Mouse (Mus musculus): ENCODE results near the gene Zc3h18. TPM values are rescaled to one million over a fixed set of nuclear protein-coding genes. Genes with fewer than 3 reads are reported as not detected.

Zc3h18 gene
- total RNA-seq, 2 experiments from 2014 or later: 39.9 to 45.1 TPM

- no peak for DNase-seq (ENCODE audit: low spot score in 2 of 2)
Observed at GRCm38 (mm10) chr8:122383039-122383438, 6.6 kb downstream of the Zc3h18 start.

GRCm38 (mm10) chr8:122389357-122389756 is 12.9 kb downstream of the Zc3h18 start:
- DNase-seq (ENCODE audit: low spot score in 2 of 2): no peak

GRCm38 (mm10) chr8:122390758-122391157 is 14.3 kb downstream of the Zc3h18 start:
- no peak for DNase-seq (ENCODE audit: low spot score in 2 of 2)

GRCm38 (mm10) chr8:122393717-122394116 is 17.3 kb downstream of the Zc3h18 start:
- no peak for DNase-seq (ENCODE audit: low spot score in 2 of 2)

GRCm38 (mm10) chr8:122395291-122395690 is 18.9 kb downstream of the Zc3h18 start:
- DNase-seq (ENCODE audit: low spot score in 2 of 2): no peak

- no peak for DNase-seq (ENCODE audit: low spot score in 2 of 2)
Observed at GRCm38 (mm10) chr8:122398186-122398585, 21.8 kb downstream of the Zc3h18 start.

- no peak for DNase-seq (ENCODE audit: low spot score in 2 of 2)
Observed at GRCm38 (mm10) chr8:122405146-122405805, 28.9 kb downstream of the Zc3h18 start.

- no peak for DNase-seq (ENCODE audit: low spot score in 2 of 2)
Observed at GRCm38 (mm10) chr8:122407678-122408077, 31.3 kb downstream of the Zc3h18 start.

- no peak for DNase-seq (ENCODE audit: low spot score in 2 of 2)
Observed at GRCm38 (mm10) chr8:122414311-122414710, 37.9 kb downstream of the Zc3h18 start.

- DNase-seq (ENCODE audit: low spot score in 2 of 2): no peak
Observed at GRCm38 (mm10) chr8:122415554-122415953, 39.1 kb downstream of the Zc3h18 start.

GRCm38 (mm10) chr8:122419881-122420555 is 43.6 kb downstream of the Zc3h18 start:
- no peak for DNase-seq (ENCODE audit: low spot score in 2 of 2)

- DNase-seq (ENCODE audit: low spot score in 2 of 2): no peak
Observed at GRCm38 (mm10) chr8:122421376-122422070, 45.1 kb downstream of the Zc3h18 start, which contains the start of gene Il17c. TSS of gene Il17c (plus strand) at chr8:122422020.

GRCm38 (mm10) chr8:122423217-122423616 is 46.8 kb downstream of the Zc3h18 start:
- DNase-seq (ENCODE audit: low spot score in 2 of 2): peak in 1 of 2 experiments; percentile 15

- DNase-seq (ENCODE audit: low spot score in 2 of 2): peak in 1 of 2 experiments; percentile 21
Observed at GRCm38 (mm10) chr8:122423659-122424058, 47.2 kb downstream of the Zc3h18 start.

GRCm38 (mm10) chr8:122426145-122426544 is 49.7 kb downstream of the Zc3h18 start:
- DNase-seq (ENCODE audit: low spot score in 2 of 2): no peak

GRCm38 (mm10) chr8:122427607-122428006 is 51.2 kb downstream of the Zc3h18 start:
- DNase-seq (ENCODE audit: low spot score in 2 of 2): no peak

- DNase-seq (ENCODE audit: low spot score in 2 of 2): no peak
Observed at GRCm38 (mm10) chr8:122428163-122428562, 51.8 kb downstream of the Zc3h18 start.

- no peak for DNase-seq (ENCODE audit: low spot score in 2 of 2)
Observed at GRCm38 (mm10) chr8:122430058-122430636, 53.7 kb downstream of the Zc3h18 start.

GRCm38 (mm10) chr8:122430646-122431045 is 54.2 kb downstream of the Zc3h18 start:
- no peak for DNase-seq (ENCODE audit: low spot score in 2 of 2)

GRCm38 (mm10) chr8:122431694-122432442 is 55.5 kb downstream of the Zc3h18 start:
- DNase-seq (ENCODE audit: low spot score in 2 of 2): no peak

All from adrenal gland, adult 18-20 months (tissue).